Mouse (Mus musculus): Measurements from ENCODE around the gene Gm826.

- TF ChIP-seq CTCF (IDR thresholded peaks at IDR 0.05; ENCODE audit: insufficient read depth, low read length) (no peak), POLR2A (IDR thresholded peaks at IDR 0.05; ENCODE audit: borderline replicate concordance, extremely low read depth, low read depth, low read length) (no peak)
These were observed 30.2 kb upstream of the Gm826 start for GRCm38 (mm10) chr2:160364128-160364650.
